Mouse (Mus musculus) hindbrain, embryonic 13.5 days (tissue): ENCODE results near the gene Gnai2. TPM values are rescaled to one million over a fixed set of nuclear protein-coding genes. Genes with fewer than 3 reads are reported as not detected.

Source experiments
- ATAC-seq: fragments of 200-750 bp; cut with Nextera tagmentation; 2 replicates; pipeline ENCODE4 v1.8.0; 2017; ENCODE audit warnings: moderate TSS enrichment; ENCODE audit not compliant: low FRiP score
- H3K27ac ChIP-seq: fragments of 300-500 bp; sonication (generic); 2 replicates; pipeline ENCODE4 v1.5.1; 2015; ENCODE audit warnings: inconsistent platforms, mild to moderate bottlenecking, moderate library complexity
- H3K27me3 ChIP-seq: fragments of 300-500 bp; sonication (generic); 2 replicates; pipeline ENCODE4 v1.6.1; 2015; ENCODE audit warnings: mild to moderate bottlenecking, inconsistent platforms
- H3K36me3 ChIP-seq: fragments of 300-500 bp; sonication (generic); 2 replicates; pipeline ENCODE4 v1.6.1; 2015; ENCODE audit warnings: mild to moderate bottlenecking, inconsistent platforms
- H3K4me1 ChIP-seq: fragments of 300-500 bp; sonication (generic); replicated peaks from 2 replicates; pipeline ENCODE4 v1.6.1; 2015; ENCODE audit warnings: inconsistent platforms
- H3K4me2 ChIP-seq: fragments of 300-500 bp; sonication (generic); 2 replicates; pipeline ENCODE4 v1.6.1; 2015; ENCODE audit warnings: inconsistent platforms, mild to moderate bottlenecking, moderate library complexity
- H3K4me3 ChIP-seq: fragments of 300-500 bp; sonication (generic); 2 replicates; pipeline ENCODE4 v1.5.1; 2015; ENCODE audit warnings: mild to moderate bottlenecking, inconsistent platforms
- H3K9ac ChIP-seq: fragments of 300-500 bp; sonication (generic); 2 replicates; pipeline ENCODE4 v1.6.1; 2015; ENCODE audit warnings: mild to moderate bottlenecking, inconsistent platforms
- H3K9me3 ChIP-seq: fragments of 300-500 bp; sonication (generic); 2 replicates; pipeline ENCODE4 v1.6.1; 2016; ENCODE audit warnings: inconsistent platforms
- WGBS: fragments of 180-500 bp; shearing (Covaris S2); methylation state at CpG from one replicate; pipeline ENCODE4 v1.1.7; 2015; 5-methylcytosine and 5-hydroxymethylcytosine counted together
- polyA plus RNA-seq: library from polyadenylated mRNA; unstranded; fragments of >200 nt; fragmentation: Nextera tagmentation; extraction: Ambion mirVana; gene quantifications from 2 replicates; pipeline ENCODE4 v1.2.1, GENCODE M21; 2015

Gene Gnai2
- polyA plus RNA-seq, 1 experiment from 2014 or later, result 338 TPM

DNA sequence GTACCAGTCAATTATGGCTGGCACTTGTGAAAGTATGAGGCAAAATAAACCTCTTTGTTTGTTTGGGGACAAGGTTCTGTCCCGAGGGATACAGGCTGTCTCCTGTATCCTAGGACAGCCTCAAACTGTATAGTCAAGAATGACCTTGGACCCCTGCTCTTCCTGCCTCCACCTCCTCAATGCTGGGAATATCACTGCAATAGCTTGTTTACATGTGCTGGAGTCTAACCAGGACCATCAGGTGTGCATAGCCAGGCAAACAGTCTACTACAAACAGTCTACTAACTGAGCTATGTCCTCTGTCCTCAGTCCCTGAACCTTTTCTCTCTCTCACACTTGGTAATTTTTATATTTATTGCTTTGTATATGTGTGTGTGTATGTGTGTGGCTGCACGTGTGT, 18.3 kb upstream of the Gnai2 start:
- H3K4me1 ChIP-seq, result peaks cover 31% of the 10 kb centered on the region
- H3K4me3 ChIP-seq, result no peak overlapping the region
- H3K4me2 ChIP-seq, result no peak overlapping the region
- WGBS, result 95% methylated on average over 2 of the region's 2 CpGs
- no peak overlapping the region for H3K27ac ChIP-seq
- no peaks in the 10 kb centered on the region for H3K36me3 ChIP-seq
- no peaks in the 10 kb centered on the region for H3K27me3 ChIP-seq
- no peak for ATAC-seq
- H3K9ac ChIP-seq, result no peak overlapping the region
- H3K9me3 ChIP-seq, result no peaks in the 10 kb centered on the region

DNA sequence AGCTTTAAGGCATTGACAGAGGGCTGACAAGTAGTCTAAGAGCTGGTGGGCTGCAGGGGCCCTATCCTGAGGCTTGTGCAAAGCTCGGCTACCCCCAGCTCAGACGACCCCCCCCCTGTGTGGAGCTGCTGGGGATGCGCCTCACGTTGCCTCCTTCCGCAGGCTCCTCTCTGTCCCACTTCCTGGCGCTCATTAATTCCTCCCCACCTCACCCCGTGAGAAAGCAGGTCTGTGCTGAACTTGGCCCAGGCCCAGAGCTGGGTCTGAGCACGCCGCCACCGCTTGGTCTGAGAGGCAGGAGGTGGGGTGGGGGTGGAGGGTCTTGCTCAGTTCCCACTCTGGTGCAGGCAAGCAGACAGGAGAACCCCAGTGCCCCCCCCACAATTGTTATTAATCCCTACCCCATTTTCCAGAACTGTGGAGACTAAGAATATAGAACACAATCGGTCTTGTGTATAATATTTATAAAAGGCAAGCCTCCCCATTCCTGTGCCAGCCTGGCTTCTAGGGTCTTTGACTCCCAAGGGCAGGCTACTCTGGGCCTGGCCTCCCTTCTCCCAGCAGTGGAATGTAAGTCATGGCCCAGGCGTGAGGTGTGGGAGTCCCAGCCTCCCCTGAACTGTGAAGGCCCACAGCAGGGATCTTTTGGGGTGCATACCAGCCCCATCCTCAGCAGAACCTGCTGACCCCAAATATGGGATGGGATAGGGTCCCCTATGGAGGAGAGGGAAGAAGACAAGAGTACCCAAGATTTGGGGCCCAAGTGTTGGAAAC, 15.7 kb upstream of the Gnai2 start:
- no peaks in the 10 kb centered on the region for H3K36me3 ChIP-seq
- peak overlapping the region; percentile 24; the same call in 1 of the 2 replicates for H3K9ac ChIP-seq
- no peak overlapping the region for H3K4me2 ChIP-seq
- no peaks in the 10 kb centered on the region for H3K9me3 ChIP-seq
- peak overlapping the region; percentile 79 for H3K27ac ChIP-seq
- H3K4me3 ChIP-seq, result no peak overlapping the region
- peaks cover 31% of the 10 kb centered on the region for H3K4me1 ChIP-seq
- H3K27me3 ChIP-seq, result no peaks in the 10 kb centered on the region
- WGBS, result 32% methylated on average over 12 of the region's 12 CpGs
- ATAC-seq, result peak; percentile 88

DNA sequence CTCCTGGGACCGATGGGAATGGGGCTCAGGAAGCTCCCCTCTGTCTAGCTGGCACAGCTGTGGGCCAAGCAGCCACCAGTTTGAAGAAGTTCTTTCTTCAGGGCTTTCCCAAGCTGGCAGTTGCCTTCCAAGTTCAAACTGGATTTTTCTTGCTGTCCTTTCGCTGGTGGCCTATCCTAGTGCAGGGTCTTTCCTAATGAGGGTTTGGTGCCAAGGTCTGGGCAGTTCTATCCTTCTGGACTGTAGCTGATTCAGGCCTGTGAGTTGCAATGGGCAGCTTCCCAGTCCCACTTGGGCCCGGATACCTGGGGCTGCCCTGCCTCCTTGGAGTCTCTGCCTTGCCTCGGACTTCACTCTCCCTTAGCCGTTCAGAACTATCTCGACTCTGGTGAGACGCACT, 15.1 kb upstream of the Gnai2 start:
- Histone ChIP-seq H3K4me1 (peaks cover 33% of the 10 kb centered on the region), H3K4me3 (no peak overlapping the region), H3K36me3 (no peaks in the 10 kb centered on the region), H3K9ac (0 out of 2 replicates have a peak overlapping the region, but pooled peaks have one; percentile 24), H3K27me3 (no peaks in the 10 kb centered on the region), H3K4me2 (no peak overlapping the region), H3K9me3 (no peaks in the 10 kb centered on the region), H3K27ac (peak overlapping the region; percentile 79)
- WGBS, result 67% methylated on average over 7 of the region's 7 CpGs
- ATAC-seq, result no peak; the same call in 1 of the 2 replicates

DNA sequence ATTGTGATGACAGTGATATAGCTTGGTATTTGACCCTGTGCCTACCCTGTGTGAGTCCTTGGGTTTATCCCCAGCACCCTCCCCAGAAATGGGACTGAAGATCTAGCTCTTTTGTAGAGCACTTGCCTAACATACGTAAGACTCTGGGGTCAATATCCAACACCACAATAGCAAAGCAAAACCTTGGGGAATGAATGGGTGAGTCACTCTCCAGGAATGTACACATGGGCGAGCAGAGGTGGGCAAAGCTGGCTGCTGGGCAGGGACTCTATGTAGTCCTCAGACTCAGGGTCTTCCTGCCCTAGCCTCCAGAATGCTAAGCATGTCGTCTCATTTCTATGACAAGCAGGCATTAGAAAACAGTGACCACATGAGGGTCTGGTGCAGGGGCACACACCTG, 13.6 kb upstream of the Gnai2 start:
- no peak overlapping the region for H3K4me3 ChIP-seq
- no peak overlapping the region for H3K4me2 ChIP-seq
- peaks cover 45% of the 10 kb centered on the region for H3K4me1 ChIP-seq
- no peak overlapping the region for H3K27ac ChIP-seq
- H3K9ac ChIP-seq, result no peak overlapping the region
- ATAC-seq, result no peak
- H3K36me3 ChIP-seq, result no peaks in the 10 kb centered on the region
- 74% methylated on average over 3 of the region's 3 CpGs for WGBS
- H3K27me3 ChIP-seq, result 0 out of 2 replicates have a peak, but pooled peaks cover 4% of the 10 kb centered on the region
- H3K9me3 ChIP-seq, result no peaks in the 10 kb centered on the region

DNA sequence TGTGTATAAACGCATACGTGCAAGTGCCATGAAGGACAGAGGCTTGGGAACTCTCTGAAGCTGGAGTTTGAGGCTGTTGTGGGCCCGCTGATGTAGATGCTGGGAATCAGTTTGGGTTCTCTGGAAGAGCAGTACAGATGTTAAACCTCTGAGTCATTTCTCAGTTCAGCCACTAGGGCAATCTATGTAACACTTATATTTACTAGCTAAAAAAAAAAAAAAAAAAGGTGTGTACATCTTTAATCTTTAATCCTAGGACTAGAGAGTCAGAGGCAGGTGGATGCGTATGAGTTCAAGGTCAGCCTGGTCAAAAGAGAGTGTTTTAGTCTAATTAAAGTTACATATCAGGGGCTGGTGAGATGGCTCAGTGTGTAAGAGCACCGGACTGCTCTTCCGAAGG, 11.8 kb upstream of the Gnai2 start:
- Histone ChIP-seq H3K9me3 (no peaks in the 10 kb centered on the region), H3K27me3 (0 out of 2 replicates have a peak, but pooled peaks cover 4% of the 10 kb centered on the region), H3K4me1 (peaks cover 43% of the 10 kb centered on the region), H3K4me3 (no peak overlapping the region), H3K36me3 (no peaks in the 10 kb centered on the region), H3K4me2 (no peak overlapping the region), H3K9ac (no peak overlapping the region), H3K27ac (no peak overlapping the region)
- 81% methylated on average over 6 of the region's 6 CpGs for WGBS
- ATAC-seq, result no peak

DNA sequence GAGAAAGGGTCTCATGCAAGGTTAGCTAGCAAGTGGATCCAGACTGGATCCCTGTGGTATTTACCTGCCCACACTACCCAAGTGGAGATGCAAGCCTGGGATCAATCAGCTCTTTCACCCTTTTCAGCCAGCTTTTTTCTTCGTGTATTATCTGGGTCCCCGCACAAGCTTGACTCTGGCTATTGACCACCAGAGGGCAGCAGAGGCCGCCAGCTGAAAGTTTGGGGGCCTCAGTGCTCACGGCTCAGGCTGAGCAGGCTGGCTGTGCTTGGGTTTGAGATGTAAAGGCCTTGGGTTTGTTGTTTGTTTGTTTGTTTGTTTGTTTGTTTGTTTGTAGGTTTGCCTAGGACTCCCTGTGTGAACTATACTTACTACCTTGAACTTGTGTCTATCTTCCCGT, 10.4 kb upstream of the Gnai2 start:
- 14% methylated on average over 5 of the region's 5 CpGs for WGBS
- peaks cover 38% of the 10 kb centered on the region for H3K4me1 ChIP-seq
- 0 out of 2 replicates have a peak, but pooled peaks cover 4% of the 10 kb centered on the region for H3K27me3 ChIP-seq
- no peak overlapping the region for H3K4me2 ChIP-seq
- H3K9ac ChIP-seq, result no peak overlapping the region
- H3K36me3 ChIP-seq, result no peaks in the 10 kb centered on the region
- ATAC-seq, result peak; percentile 34; the same call in 1 of the 2 replicates
- no peaks in the 10 kb centered on the region for H3K9me3 ChIP-seq
- no peak overlapping the region for H3K4me3 ChIP-seq
- no peak overlapping the region for H3K27ac ChIP-seq

DNA sequence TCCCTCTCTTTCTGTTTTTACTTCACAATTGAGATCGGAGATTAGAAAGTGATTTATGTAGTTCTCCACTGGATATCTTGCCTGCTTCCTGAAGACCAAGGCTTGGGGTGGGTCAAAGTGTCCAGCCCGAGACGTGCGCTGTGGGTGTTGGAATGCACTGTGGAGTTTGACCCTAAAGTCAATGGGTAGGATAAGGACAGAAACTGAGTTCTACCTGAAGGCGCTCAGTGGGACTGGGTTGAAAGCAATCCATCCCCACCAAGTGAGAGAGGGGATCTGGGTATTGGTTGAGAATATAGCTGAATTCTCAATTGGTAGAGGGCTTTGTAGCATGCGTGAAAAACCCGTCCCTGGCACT, 10.0 kb upstream of the Gnai2 start:
- H3K9ac ChIP-seq, result peak overlapping the region; percentile 63; the same call in 1 of the 2 replicates
- peak overlapping the region; percentile 41; the same call in 1 of the 2 replicates for H3K4me3 ChIP-seq
- H3K4me2 ChIP-seq, result peak overlapping the region; percentile 67
- H3K36me3 ChIP-seq, result no peaks in the 10 kb centered on the region
- no peak overlapping the region for H3K27ac ChIP-seq
- peaks cover 35% of the 10 kb centered on the region for H3K4me1 ChIP-seq
- 54% methylated on average over 7 of the region's 7 CpGs for WGBS
- no peaks in the 10 kb centered on the region for H3K9me3 ChIP-seq
- ATAC-seq, result no peak
- H3K27me3 ChIP-seq, result 0 out of 2 replicates have a peak, but pooled peaks cover 4% of the 10 kb centered on the region

DNA sequence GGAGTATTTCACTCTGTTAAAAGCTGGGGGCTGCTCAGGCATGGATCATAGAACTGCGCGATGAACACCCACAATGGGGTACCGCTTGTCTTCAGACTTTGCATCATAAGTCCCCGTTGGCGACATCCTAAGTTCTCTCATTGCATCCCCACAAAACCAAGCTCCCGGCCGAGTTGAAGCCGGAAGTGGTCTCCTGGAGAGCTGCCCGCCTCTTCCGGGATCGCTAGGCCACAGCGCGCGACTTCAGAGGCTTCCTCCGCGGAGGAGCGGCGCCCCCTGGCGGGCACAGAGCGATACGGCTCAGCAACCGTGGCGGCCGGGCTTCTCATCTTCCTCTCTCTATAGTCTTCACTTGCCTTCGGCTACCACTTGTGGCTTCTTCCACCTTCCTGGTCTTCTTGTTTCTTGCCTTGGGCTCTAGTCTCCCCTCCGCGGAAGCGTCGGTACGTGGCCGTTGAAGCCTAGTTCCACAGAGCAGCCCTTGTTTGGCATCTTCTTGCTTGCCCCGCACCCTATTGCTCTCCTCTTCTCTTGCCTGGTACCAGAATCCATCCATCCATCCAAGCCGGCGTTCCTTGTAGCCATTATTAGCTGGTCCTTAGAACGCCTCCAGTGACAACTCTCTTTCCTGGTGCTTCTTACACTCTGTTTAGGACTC, 9.5 kb upstream of the Gnai2 start:
- peak; percentile 77 for ATAC-seq
- 5% methylated on average over 35 of the region's 35 CpGs for WGBS
- Histone ChIP-seq H3K27me3 (0 out of 2 replicates have a peak, but pooled peaks cover 4% of the 10 kb centered on the region), H3K4me3 (peak overlapping the region; percentile 41), H3K9me3 (no peaks in the 10 kb centered on the region), H3K4me2 (peak overlapping the region; percentile 67), H3K4me1 (peaks cover 31% of the 10 kb centered on the region), H3K9ac (peak overlapping the region; percentile 74), H3K36me3 (no peaks in the 10 kb centered on the region), H3K27ac (peak overlapping the region; percentile 70)

DNA sequence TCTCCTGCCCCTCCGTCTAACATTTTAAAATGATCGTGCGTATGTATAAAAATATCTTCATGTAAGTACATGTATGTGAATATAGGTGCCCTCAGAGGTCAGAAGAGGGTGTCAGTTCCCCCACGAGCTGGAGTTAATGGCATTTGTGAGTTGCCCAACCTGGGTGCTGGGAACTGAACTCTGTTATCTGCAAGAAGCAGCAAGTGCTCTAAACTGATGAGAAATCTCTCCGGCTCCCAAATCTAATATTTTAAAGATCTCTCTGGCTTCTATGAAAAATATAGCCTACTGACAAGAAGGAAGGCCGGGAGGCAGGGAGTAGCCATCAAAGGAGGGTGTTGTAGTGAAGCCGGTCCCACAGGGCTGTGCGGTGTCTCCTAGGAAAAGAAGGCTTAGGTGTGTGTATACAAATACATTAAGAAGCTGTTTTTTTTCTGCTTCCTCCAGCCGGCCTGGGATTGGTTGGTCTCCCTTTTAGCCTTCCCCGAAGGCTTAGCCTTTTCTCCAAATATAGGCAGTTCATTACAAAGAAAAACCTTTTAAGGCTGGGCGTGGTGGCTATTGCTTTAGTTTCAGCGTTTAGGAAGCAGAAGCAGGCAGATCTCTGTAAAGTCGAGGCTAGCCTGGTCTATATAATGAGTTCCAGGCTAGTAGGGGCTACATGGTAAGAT, 8.5 kb upstream of the Gnai2 start:
- Histone ChIP-seq H3K9me3 (no peaks in the 10 kb centered on the region), H3K4me2 (peak overlapping the region; percentile 67), H3K27me3 (0 out of 2 replicates have a peak, but pooled peaks cover 4% of the 10 kb centered on the region), H3K4me1 (peaks cover 26% of the 10 kb centered on the region), H3K27ac (peak overlapping the region; percentile 70; the same call in 1 of the 2 replicates), H3K9ac (peak overlapping the region; percentile 74), H3K36me3 (no peaks in the 10 kb centered on the region), H3K4me3 (peak overlapping the region; percentile 41; the same call in 1 of the 2 replicates)
- WGBS, result 97% methylated on average over 13 of the region's 13 CpGs
- ATAC-seq, result no peak

DNA sequence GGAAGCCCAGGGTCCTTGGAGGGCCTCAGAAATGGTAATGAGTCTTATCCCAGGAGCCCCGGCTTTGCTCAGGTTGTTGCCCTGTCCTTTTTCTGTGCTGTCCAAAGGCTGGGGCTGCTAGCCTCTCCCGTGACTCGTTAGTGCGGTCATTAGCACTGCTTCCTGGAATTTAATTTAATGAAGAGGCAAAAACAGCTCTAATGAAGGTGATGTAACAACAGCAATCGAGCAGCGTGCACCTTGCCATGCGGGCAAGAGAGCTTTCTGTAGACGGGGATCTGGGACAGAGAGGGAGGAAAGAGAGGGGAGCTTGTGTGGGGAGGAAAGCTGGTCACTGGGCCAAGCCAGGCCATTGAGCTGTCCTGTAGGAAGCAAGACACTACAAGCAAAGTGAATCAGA, 6.5 kb upstream of the Gnai2 start:
- Histone ChIP-seq H3K4me1 (peaks cover 40% of the 10 kb centered on the region), H3K4me3 (no peak overlapping the region), H3K27me3 (0 out of 2 replicates have a peak, but pooled peaks cover 4% of the 10 kb centered on the region), H3K9me3 (no peaks in the 10 kb centered on the region), H3K36me3 (no peaks in the 10 kb centered on the region), H3K4me2 (no peak overlapping the region), H3K27ac (no peak overlapping the region), H3K9ac (0 out of 2 replicates have a peak overlapping the region, but pooled peaks have one; percentile 39)
- 44% methylated on average over 8 of the region's 8 CpGs for WGBS
- no peak for ATAC-seq

DNA sequence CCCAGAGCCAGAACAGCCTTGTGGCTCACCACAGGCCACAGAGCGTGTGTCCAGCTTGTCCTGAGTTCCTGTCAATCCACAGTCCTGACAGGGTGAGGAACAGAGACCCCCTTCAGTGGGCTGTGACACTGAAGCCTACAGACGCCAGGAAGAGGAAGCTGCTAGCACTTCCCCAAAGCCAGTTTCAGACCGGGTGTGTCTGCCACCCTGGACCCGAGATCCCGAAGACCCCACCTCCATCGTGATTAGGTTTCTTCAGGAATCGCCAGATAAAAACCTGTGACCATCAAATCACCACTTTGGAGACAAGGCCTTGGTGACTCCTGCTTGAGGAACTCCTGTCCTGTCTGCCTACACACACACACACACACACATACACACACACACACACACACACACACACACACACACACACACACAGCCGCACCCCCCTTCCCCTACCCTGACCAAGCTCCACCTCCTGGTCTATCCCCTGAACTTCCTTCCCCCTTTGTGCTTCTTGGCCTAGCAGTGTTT, 5.1 kb upstream of the Gnai2 start:
- 35% methylated on average over 8 of the region's 8 CpGs for WGBS
- 0 out of 2 replicates have a peak, but pooled peaks cover 4% of the 10 kb centered on the region for H3K27me3 ChIP-seq
- peaks cover 52% of the 10 kb centered on the region for H3K4me1 ChIP-seq
- H3K4me3 ChIP-seq, result no peak overlapping the region
- no peaks in the 10 kb centered on the region for H3K9me3 ChIP-seq
- ATAC-seq, result no peak
- no peak overlapping the region for H3K4me2 ChIP-seq
- H3K27ac ChIP-seq, result no peak overlapping the region
- H3K36me3 ChIP-seq, result no peaks in the 10 kb centered on the region
- H3K9ac ChIP-seq, result no peak overlapping the region

DNA sequence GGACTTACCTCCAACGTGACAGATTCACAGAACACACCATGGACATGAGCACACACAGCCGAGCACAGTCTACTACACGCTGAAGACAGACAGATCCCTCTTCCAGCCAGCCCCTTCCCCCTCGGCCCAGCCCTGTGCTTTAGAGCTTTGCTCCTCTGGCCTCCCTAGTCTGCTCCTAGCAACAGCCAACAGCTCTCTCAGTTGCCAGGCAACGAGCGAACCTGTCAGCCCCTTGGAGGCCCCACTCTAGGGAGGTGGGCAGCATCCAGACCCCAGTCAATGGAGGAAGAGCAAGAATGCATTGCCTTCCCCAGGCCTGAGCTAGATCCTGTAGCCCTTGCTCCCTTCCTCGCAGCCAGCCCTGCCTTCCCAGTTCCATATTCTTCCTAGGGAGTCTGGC, 1.9 kb upstream of the Gnai2 start:
- Histone ChIP-seq H3K9ac (peak overlapping the region; percentile 9), H3K4me3 (no peak overlapping the region)
- peak; percentile 36 for ATAC-seq

More for the DNA sequence above, 1.9 kb upstream of the Gnai2 start:
- no peaks in the 10 kb centered on the region for H3K9me3 ChIP-seq
- no peaks in the 10 kb centered on the region for H3K27me3 ChIP-seq
- H3K4me1 ChIP-seq, result peaks cover 64% of the 10 kb centered on the region
- H3K27ac ChIP-seq, result peak overlapping the region; percentile 89
- H3K4me2 ChIP-seq, result peak overlapping the region; percentile 36
- 12% methylated on average over 7 of the region's 7 CpGs for WGBS
- no peaks in the 10 kb centered on the region for H3K36me3 ChIP-seq
